Mouse (Mus musculus) stomach, postnatal 0 days (tissue): ENCODE results near the gene Defb29. TPM values are rescaled to one million over a fixed set of nuclear protein-coding genes. Genes with fewer than 3 reads are reported as not detected.

Experiments
- ATAC-seq: fragments of 200-750 bp; cut with Nextera tagmentation; 2 replicates; pipeline ENCODE4 v1.8.0; 2017; ENCODE audit not compliant: low FRiP score, low TSS enrichment
- DNase-seq: peaks from one replicate; pipeline ENCODE4 v3.0.0-alpha.2; 2016; ENCODE audit warnings: low spot score
- H3K27ac ChIP-seq: fragments of 300-500 bp; sonication (generic); replicated peaks from 2 replicates; pipeline ENCODE4 v1.5.1; 2014; ENCODE audit warnings: mild to moderate bottlenecking, control low read depth
- H3K27me3 ChIP-seq: fragments of 300-500 bp; sonication (generic); 2 replicates; pipeline ENCODE4 v1.6.1; 2014; ENCODE audit warnings: low read length; ENCODE audit not compliant: control insufficient read depth, insufficient read depth
- H3K36me3 ChIP-seq: fragments of 300-500 bp; sonication (generic); 2 replicates; pipeline ENCODE4 v1.6.1; 2014; ENCODE audit warnings: low read length, mixed read lengths; ENCODE audit not compliant: control insufficient read depth, insufficient read depth
- H3K4me1 ChIP-seq: fragments of 300-500 bp; sonication (generic); replicated peaks from 2 replicates; pipeline ENCODE4 v1.6.1; 2014; ENCODE audit warnings: antibody characterized with exemption; ENCODE audit not compliant: control insufficient read depth, insufficient read depth
- H3K4me2 ChIP-seq: fragments of 300-500 bp; sonication (generic); replicated peaks from 2 replicates; pipeline ENCODE4 v1.6.1; 2014; ENCODE audit warnings: low read depth, mild to moderate bottlenecking, control low read depth, moderate library complexity
- H3K4me3 ChIP-seq: fragments of 300-500 bp; sonication (generic); 2 replicates; pipeline ENCODE4 v1.5.1; 2014; ENCODE audit warnings: low read depth, low read length, control low read depth
- H3K9ac ChIP-seq: fragments of 300-500 bp; sonication (generic); 2 replicates; pipeline ENCODE4 v1.6.1; 2014; ENCODE audit warnings: mild to moderate bottlenecking, low read length, control low read depth, mixed read lengths
- H3K9me3 ChIP-seq: fragments of 300-500 bp; sonication (generic); 2 replicates; pipeline ENCODE4 v1.6.1; 2016; ENCODE audit warnings: low read length; ENCODE audit not compliant: control insufficient read depth
- CTCF ChIP-seq: IDR thresholded peaks from 2 replicates; pipeline ENCODE4 v1.5.1; 2016; ENCODE audit warnings: antibody characterized with exemption, low read depth, mild to moderate bottlenecking, moderate library complexity
- EP300 ChIP-seq: optimal IDR thresholded peaks from 2 replicates; pipeline ENCODE3; 2016; ENCODE audit warnings: antibody characterized with exemption
- WGBS: fragments of 180-500 bp; shearing (Covaris S2); extraction: QIAGEN DNeasy Blood & Tissue Kit; methylation state at CpG from one replicate; pipeline ENCODE4 v1.1.7; 2014; 5-methylcytosine and 5-hydroxymethylcytosine counted together
- polyA plus RNA-seq: library from polyadenylated mRNA; unstranded; fragments of >200 nt; fragmentation: Nextera tagmentation; extraction: Ambion mirVana; gene quantifications from 2 replicates; pipeline ENCODE4 v1.2.1, GENCODE M21; 2015

Gene Defb29
- polyA plus RNA-seq = not detected in 2 replicates

DNA sequence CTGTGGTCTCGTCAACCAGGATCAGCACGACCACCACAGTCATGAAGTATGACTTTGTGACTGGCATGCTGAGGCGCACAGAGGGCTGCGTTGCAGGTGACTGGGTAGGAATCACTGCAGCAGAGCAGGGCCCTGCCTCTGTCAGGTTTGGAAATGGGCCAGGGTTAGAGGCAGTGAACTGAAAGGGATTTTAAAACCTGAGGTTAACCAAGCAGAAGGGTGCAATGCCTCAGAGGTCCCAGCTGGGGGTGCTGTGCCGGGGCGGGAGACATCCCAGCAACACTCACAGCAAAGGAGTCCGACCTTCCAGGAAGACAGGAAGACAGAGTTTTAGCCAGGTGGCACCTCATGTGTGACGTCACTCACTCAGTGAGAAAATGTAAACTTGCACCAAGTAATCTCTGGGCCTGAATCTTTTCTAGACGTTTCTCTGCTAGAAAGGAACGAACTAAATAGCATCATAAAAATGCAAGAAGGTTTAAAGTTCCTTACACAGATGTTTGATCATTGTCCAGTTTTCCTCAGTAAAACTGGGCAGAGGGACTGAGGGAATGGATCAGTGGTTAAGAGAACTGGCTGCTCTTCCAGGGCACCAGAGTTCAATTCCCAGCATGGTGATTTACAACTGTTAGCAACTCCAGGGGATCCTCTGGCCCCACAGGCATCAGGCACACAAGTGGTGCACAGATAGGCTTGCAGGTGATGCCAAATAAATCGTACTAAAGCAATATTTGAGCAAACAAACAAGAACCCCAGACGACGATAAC is at the start of gene Defb29:
Gene Defb29, minus strand, starts transcription at position 155 of the 767 bp plus-strand sequence.
- DNase-seq = no peak
- no peaks in the 10 kb centered on the region for H3K9me3 ChIP-seq
- 43% methylated on average over 13 of the region's 13 CpGs for WGBS
- H3K27me3 ChIP-seq = no peaks in the 10 kb centered on the region
- no peaks in the 10 kb centered on the region for H3K36me3 ChIP-seq
- no peak within 1 kb of the TSS for H3K4me2 ChIP-seq
- no peak within 1 kb of the TSS for H3K4me3 ChIP-seq
- no peak for ATAC-seq
- no peak within 1 kb of the TSS for H3K9ac ChIP-seq
- no peaks in the 10 kb centered on the region for H3K4me1 ChIP-seq
- no peak within 1 kb of the TSS for H3K27ac ChIP-seq
- TF ChIP-seq EP300 (no peak), CTCF (peak; percentile 45)

GRCm38 (mm10) chr2:152589021-152589420 is 49.1 kb upstream of the Defb29 start:
- Histone ChIP-seq H3K27me3 (no peaks in the 10 kb centered on the region), H3K36me3 (no peaks in the 10 kb centered on the region), H3K4me2 (no peak overlapping the region), H3K4me1 (no peaks in the 10 kb centered on the region), H3K27ac (no peak overlapping the region), H3K9ac (no peak overlapping the region), H3K9me3 (no peaks in the 10 kb centered on the region), H3K4me3 (no peak overlapping the region)
- no peak for ATAC-seq
- no peak for TF ChIP-seq CTCF
- TF ChIP-seq EP300 = no peak
- DNase-seq = no peak
- WGBS = 32% methylated on average over 6 of the region's 6 CpGs

DNA sequence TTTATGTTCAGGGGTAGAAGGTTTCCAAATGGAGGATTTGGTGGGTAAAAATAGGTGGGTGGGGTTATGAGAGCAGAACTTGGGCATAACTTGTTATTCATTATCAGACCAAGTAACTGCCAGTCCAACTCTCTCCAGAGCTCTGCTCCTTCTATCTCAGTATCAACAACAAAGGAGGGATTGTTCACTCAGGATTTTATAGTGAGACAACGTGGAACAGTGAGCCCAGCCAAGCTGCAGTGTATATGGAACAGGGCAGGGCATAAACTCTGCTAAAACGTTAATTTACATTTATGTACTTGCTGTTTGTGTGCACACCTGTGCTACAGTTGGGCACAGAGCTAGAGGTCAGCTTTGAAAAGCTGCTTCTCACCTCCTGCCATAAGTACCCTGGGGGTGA is 48.6 kb upstream of the Defb29 start:
- Histone ChIP-seq H3K4me3 (no peak overlapping the region), H3K4me2 (no peak overlapping the region), H3K9me3 (no peaks in the 10 kb centered on the region), H3K36me3 (no peaks in the 10 kb centered on the region), H3K4me1 (no peaks in the 10 kb centered on the region), H3K27me3 (no peaks in the 10 kb centered on the region), H3K9ac (no peak overlapping the region), H3K27ac (no peak overlapping the region)
- TF ChIP-seq CTCF = no peak
- no peak for TF ChIP-seq EP300
- DNase-seq (no peak), ATAC-seq (no peak)
- 16% methylated on average over 2 of the region's 2 CpGs for WGBS

DNA sequence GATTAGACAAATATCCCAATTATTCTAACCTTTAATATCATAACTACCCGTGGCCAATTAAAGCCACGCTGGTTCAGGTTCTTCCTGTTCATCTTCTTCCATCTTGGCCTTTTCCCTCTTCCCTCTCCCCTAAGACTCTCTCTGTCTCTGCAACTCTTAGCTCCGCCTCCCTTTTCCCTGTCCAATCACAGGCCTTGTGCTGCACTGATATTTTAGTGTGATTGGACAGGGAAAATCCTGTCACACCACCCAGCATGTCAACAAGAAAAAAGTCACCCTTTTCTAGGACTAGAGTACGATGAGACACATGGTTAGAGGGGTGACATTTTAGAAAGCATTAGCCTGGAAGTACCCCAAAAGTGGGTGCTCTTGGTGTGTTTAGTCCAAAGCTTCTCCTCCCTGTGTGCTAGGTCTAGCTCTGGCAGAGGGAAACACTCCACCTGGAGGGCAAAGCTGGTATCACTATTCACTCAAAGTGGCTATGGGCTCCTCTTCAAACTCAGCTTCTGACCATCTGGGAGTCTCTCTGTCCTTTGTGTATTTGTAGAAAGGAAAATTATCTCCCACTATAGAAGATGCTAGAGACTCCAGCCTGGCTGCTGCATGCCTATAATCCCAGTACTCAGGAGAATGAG is 47.1 kb upstream of the Defb29 start:
- Histone ChIP-seq H3K27ac (no peak overlapping the region), H3K4me3 (no peak overlapping the region), H3K27me3 (no peaks in the 10 kb centered on the region), H3K4me2 (no peak overlapping the region), H3K36me3 (no peaks in the 10 kb centered on the region), H3K9ac (no peak overlapping the region), H3K4me1 (no peaks in the 10 kb centered on the region), H3K9me3 (no peaks in the 10 kb centered on the region)
- 81% methylated on average over 4 of the region's 4 CpGs for WGBS
- TF ChIP-seq EP300 (no peak), CTCF (peak; percentile 61)
- 0 out of 2 replicates have a peak, but pooled peaks have one; percentile 32 for ATAC-seq
- no peak for DNase-seq

DNA sequence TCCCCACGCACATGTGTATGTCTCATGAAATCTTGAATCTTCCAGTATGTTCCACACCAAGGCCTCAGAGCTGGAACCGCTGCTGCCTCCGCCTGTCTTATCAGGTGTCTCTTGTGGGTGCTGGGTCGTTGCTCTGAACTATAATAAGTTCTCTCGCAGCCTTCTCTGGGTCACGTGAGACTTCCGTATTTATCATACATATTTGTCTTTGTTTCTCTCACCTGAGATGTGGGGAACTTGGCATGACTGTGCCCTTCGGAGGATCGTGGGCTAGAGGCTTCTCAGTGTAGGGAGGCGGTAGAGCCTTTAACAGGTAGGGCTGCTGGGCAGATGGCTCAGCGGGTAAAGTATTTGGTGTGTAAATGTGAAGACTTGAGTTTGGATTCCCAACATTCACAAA is 40.7 kb upstream of the Defb29 start:
- 77% methylated on average over 11 of the region's 11 CpGs for WGBS
- no peak overlapping the region for H3K27ac ChIP-seq
- no peak for TF ChIP-seq CTCF
- TF ChIP-seq EP300 = no peak
- no peaks in the 10 kb centered on the region for H3K27me3 ChIP-seq
- no peak overlapping the region for H3K9ac ChIP-seq
- H3K4me2 ChIP-seq = no peak overlapping the region
- no peaks in the 10 kb centered on the region for H3K4me1 ChIP-seq
- DNase-seq = no peak
- no peaks in the 10 kb centered on the region for H3K36me3 ChIP-seq
- H3K4me3 ChIP-seq = no peak overlapping the region
- ATAC-seq = no peak
- H3K9me3 ChIP-seq = no peaks in the 10 kb centered on the region

DNA sequence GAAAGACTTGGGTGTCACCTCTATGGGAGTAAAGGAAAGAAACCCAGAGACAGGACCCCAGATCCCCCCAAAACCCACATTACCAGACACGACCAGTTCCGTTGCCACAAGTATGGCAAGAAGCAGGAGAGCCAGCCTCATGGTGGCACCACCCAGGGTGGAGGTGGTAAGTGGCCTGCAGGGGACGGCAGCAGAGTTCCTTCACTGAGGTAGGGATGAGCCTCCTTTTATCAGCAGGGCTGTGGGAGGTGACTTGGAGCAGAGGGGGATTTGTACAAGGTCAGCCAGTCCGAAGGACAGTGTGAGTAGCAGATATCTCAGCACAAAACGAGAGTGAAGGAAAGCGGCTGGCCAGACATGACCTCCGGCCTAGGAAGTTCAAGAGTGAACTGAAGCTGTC is 40.2 kb upstream of the Defb29 start, which contains the start of gene Defb19:
Gene Defb19, minus strand, starts transcription at position 206 of the 400 bp plus-strand sequence.
- TF ChIP-seq CTCF (no peak), EP300 (no peak)
- Histone ChIP-seq H3K4me1 (no peaks in the 10 kb centered on the region), H3K27me3 (no peaks in the 10 kb centered on the region), H3K27ac (no peak within 1 kb of the TSS), H3K4me3 (no peak within 1 kb of the TSS), H3K9ac (no peak within 1 kb of the TSS), H3K4me2 (no peak within 1 kb of the TSS), H3K36me3 (no peaks in the 10 kb centered on the region), H3K9me3 (no peaks in the 10 kb centered on the region)
- ATAC-seq (no peak), DNase-seq (no peak)
- 60% methylated on average over 7 of the region's 7 CpGs for WGBS
